Mouse (Mus musculus) cortical plate, adult 2 months (tissue): ENCODE measurements around the gene Ppt1.

ENCODE experiments used
- CTCF ChIP-seq: fragments of 200-500 bp; IDR thresholded peaks from 2 replicates; pipeline ENCODE4 v1.5.1; 2011; ENCODE audit warnings: mild to moderate bottlenecking, control low read depth, low read length; ENCODE audit not compliant: insufficient read depth; ENCODE audit errors: extremely low read depth
- POLR2A ChIP-seq: fragments of 200-500 bp; IDR thresholded peaks from 2 replicates; pipeline ENCODE4 v1.6.1; 2011; ENCODE audit warnings: mild to moderate bottlenecking, low read length, control low read depth; ENCODE audit not compliant: insufficient read depth; ENCODE audit errors: extremely low read depth

- TF ChIP-seq POLR2A, result no peak
- no peak for TF ChIP-seq CTCF
These were observed 48.0 kb downstream of the Ppt1 start for GRCm38 (mm10) chr4:122884051-122884450.
